In genomic region chr4:109224762-109225552, GRCm38 (mm10) we compare ENCODE assay signal across 8 mouse cellular contexts. TPM values are rescaled to one million over a fixed set of nuclear protein-coding genes. Genes with fewer than 3 reads are reported as not detected.
DNase-seq lines count a peak whose midpoint lies in the region; ATAC-seq and TF ChIP-seq lines count a peak whose summit lies in the region.

No protein-coding gene starts in this region.

- ATAC-seq in liver, embryonic 11.5 days (replicated peaks; ENCODE audit: low FRiP score): no peak

- peak overlapping the region; percentile 69 for H3K27ac ChIP-seq in hindbrain, embryonic 10.5 days
- peak overlapping the region; percentile 38 for H3K27ac ChIP-seq in olfactory bulb, adult 2 months (ENCODE audit: insufficient read depth, low read depth, low read length)
- no peak overlapping the region for H3K27ac ChIP-seq in liver, embryonic 11.5 days (ENCODE audit: low read depth, low read length)

- H3K4me1 ChIP-seq in hindbrain, embryonic 10.5 days (replicated peaks): peaks cover 22% of the 10 kb centered on the region
- peaks cover 5% of the 10 kb centered on the region for H3K4me1 ChIP-seq in olfactory bulb, adult 2 months (ENCODE audit: control insufficient read depth, insufficient read depth, low read length)
- no peaks in the 10 kb centered on the region for H3K4me1 ChIP-seq in liver, embryonic 11.5 days (replicated peaks; ENCODE audit: control insufficient read depth, insufficient read depth, low read length)

- peak; percentile 94 for DNase-seq in adrenal gland, adult (ENCODE audit: inconsistent age in 2 of 2, low spot score in 1 of 2)
- DNase-seq in cerebellum, adult 18-20 months: peak; percentile 89
- DNase-seq in frontal cortex, postnatal 14 days (ENCODE audit: low spot score in 2 of 2): peak; percentile 69 to 85
- DNase-seq in hindbrain, embryonic 10.5 days (ENCODE audit: low spot score): peak; percentile 16
- DNase-seq in left cerebral cortex, postnatal 36 days (ENCODE audit: low spot score in 2 of 2): peak; percentile 63 to 73
- no peak for DNase-seq in spleen, adult 12 weeks (ENCODE audit: low spot score)
- no peak for DNase-seq in liver, embryonic 11.5 days (ENCODE audit: low spot score)

- no peak overlapping the region for H3K9ac ChIP-seq in liver, embryonic 11.5 days (ENCODE audit: low read depth, low read length)

- intact Hi-C loops in left cerebral cortex, postnatal 36 days (cut with DNase I): no loop called here

- no peak for TF ChIP-seq CTCF in olfactory bulb, adult 2 months (IDR thresholded peaks at IDR 0.05; ENCODE audit: insufficient read depth, low read depth, low read length)

- H3K4me2 ChIP-seq in liver, embryonic 11.5 days: no peak overlapping the region

- WGBS in hindbrain, embryonic 10.5 days: 57% methylated on average over 13 of the region's 13 CpGs
- 34% methylated on average over 13 of the region's 13 CpGs for WGBS in olfactory bulb, adult 2 months
- WGBS in liver, embryonic 11.5 days: 80% methylated on average over 13 of the region's 13 CpGs

- no peaks in the 10 kb centered on the region for H3K36me3 ChIP-seq in hindbrain, embryonic 10.5 days
- no peaks in the 10 kb centered on the region for H3K36me3 ChIP-seq in liver, embryonic 11.5 days (ENCODE audit: control insufficient read depth, insufficient read depth, low read length)

- no peak for TF ChIP-seq POLR2A in olfactory bulb, adult 2 months (IDR thresholded peaks at IDR 0.05; ENCODE audit: insufficient read depth, low read depth, low read length)

- no peaks in the 10 kb centered on the region for H3K27me3 ChIP-seq in hindbrain, embryonic 10.5 days (ENCODE audit: insufficient read depth, poor library complexity, severe bottlenecking)
- no peaks in the 10 kb centered on the region for H3K27me3 ChIP-seq in liver, embryonic 11.5 days (replicated peaks; ENCODE audit: control insufficient read depth, insufficient read depth, low read length)

- no peaks in the 10 kb centered on the region for H3K9me3 ChIP-seq in hindbrain, embryonic 10.5 days
- no peaks in the 10 kb centered on the region for H3K9me3 ChIP-seq in liver, embryonic 11.5 days (ENCODE audit: control insufficient read depth, low read length)

- H3K4me3 ChIP-seq in hindbrain, embryonic 10.5 days: no peak overlapping the region
- H3K4me3 ChIP-seq in olfactory bulb, adult 2 months (ENCODE audit: insufficient read depth, low read depth, low read length): no peak overlapping the region
- no peak overlapping the region for H3K4me3 ChIP-seq in liver, embryonic 11.5 days (ENCODE audit: low read depth, low read length)

RNA-seq across cellular contexts. Expression of gene Calr4, which starts 9.3 kb away (rescaled TPM):
- polyA plus RNA-seq in hindbrain, embryonic 10.5 days (2016; fragmentation: Nextera tagmentation; extraction: Ambion mirVana): 0.10 TPM in 1 of 2 replicates, not detected in the other
- total RNA-seq in left cerebral cortex, postnatal 36 days (2021): under 1 TPM; 0.36 to 0.94 TPM
- polyA plus RNA-seq in olfactory bulb, adult 2 months (2012; ENCODE audit: insufficient read depth, insufficient read length, low replicate concordance, missing spikeins): not detected in 2 replicates
- polyA plus RNA-seq in liver, embryonic 11.5 days (2014; fragmentation: Nextera tagmentation; extraction: Ambion mirVana): 0.12 TPM in 2 replicates

RNA-seq across cellular contexts. Expression of gene Osbpl9, which starts 22.9 kb away (rescaled TPM):
- 59.5 and 66.7 TPM in 2 replicates for polyA plus RNA-seq in hindbrain, embryonic 10.5 days (2016; fragmentation: Nextera tagmentation; extraction: Ambion mirVana)
- 10 to 100 TPM; 54.6 to 62.8 TPM for total RNA-seq in left cerebral cortex, postnatal 36 days (2021)
- polyA plus RNA-seq in olfactory bulb, adult 2 months (2012; ENCODE audit: insufficient read depth, insufficient read length, low replicate concordance, missing spikeins): not detected in 2 replicates
- polyA plus RNA-seq in liver, embryonic 11.5 days (2014; fragmentation: Nextera tagmentation; extraction: Ambion mirVana): 40.6 and 45.7 TPM in 2 replicates

RNA-seq across cellular contexts. Expression of gene Eps15, which starts 55.1 kb away (rescaled TPM):
- 39.4 and 41.6 TPM in 2 replicates for polyA plus RNA-seq in hindbrain, embryonic 10.5 days (2016; fragmentation: Nextera tagmentation; extraction: Ambion mirVana)
- total RNA-seq in left cerebral cortex, postnatal 36 days (2021): 100 to 1,000 TPM; 184 to 202 TPM
- 176 TPM in 1 of 2 replicates, not detected in the other for polyA plus RNA-seq in olfactory bulb, adult 2 months (2012; ENCODE audit: insufficient read depth, insufficient read length, low replicate concordance, missing spikeins)
- polyA plus RNA-seq in liver, embryonic 11.5 days (2014; fragmentation: Nextera tagmentation; extraction: Ambion mirVana): 70.4 and 79.8 TPM in 2 replicates

Comparison
In these comparisons a context has a peak if more than half of its experiments do, and no peak if none do; other contexts are left out.
1. DNase-seq: peak in adrenal gland, adult (2 of 2), cerebellum, adult 18-20 months (2 of 2), frontal cortex, postnatal 14 days (2 of 2), hindbrain, embryonic 10.5 days (single experiment) and left cerebral cortex, postnatal 36 days (2 of 2); none in spleen, adult 12 weeks (single experiment) and liver, embryonic 11.5 days (single experiment).